Mouse (Mus musculus) liver, postnatal 0 days (tissue): ENCODE measurements around the gene Hoxb6.

Experiments
- CTCF ChIP-seq: sonication (generic); IDR thresholded peaks from 2 replicates; pipeline ENCODE4 v1.5.1; 2016; ENCODE audit warnings: antibody characterized with exemption, low read depth
- EP300 ChIP-seq: IDR thresholded peaks from 2 replicates; pipeline ENCODE4 v1.6.1; 2016; ENCODE audit warnings: antibody characterized with exemption, low read depth, mild to moderate bottlenecking

GRCm38 (mm10) chr11:96285771-96286738, 6.2 kb upstream of the Hoxb6 start, which contains the start of gene Hoxb7:
- TF ChIP-seq CTCF (no peak), EP300 (no peak)
